Mouse (Mus musculus): ENCODE results near the gene Snrpe.

The Snrpe gene

DNA sequence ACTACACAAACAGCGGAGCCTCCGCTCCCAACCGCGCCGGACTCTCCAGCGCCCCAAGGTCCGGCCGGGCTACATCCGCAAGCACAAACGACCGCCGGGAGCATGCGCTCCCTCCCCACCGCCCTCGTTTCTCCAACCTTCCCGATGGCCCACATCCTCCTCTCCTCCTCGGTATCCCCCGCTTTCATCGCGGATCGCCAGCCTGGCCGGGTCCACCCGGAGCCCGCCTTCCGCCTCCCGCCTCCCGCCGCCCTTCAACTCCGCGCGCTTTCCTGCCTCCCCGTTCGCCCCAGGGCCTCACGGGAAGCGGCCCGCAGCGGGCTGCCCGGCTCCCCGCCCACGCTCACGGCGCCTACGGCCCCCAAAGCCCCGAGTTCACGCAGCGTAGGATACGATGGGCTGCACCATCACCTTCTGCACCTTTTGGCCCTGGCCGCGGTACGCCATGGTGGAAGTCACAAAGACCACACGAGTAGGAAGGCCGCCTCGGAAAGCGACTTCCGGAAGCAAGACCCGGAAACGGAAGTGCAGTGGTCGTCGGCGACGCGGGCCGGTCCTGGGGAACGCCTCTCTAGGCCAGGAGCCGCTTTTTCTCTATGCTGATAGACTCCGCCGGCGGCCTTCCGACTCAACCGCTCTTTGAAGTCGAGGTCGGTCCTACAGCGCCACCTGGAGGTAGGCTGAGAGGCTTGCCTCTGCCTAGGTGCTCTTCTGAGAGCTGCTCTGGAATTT is at the start of gene Snrpe:
Gene Snrpe (minus strand): TSS at position 521 of the 732 bp plus-strand sequence.
- peak; percentile 96 for DNase-seq (ENCODE audit: low spot score)

DNA sequence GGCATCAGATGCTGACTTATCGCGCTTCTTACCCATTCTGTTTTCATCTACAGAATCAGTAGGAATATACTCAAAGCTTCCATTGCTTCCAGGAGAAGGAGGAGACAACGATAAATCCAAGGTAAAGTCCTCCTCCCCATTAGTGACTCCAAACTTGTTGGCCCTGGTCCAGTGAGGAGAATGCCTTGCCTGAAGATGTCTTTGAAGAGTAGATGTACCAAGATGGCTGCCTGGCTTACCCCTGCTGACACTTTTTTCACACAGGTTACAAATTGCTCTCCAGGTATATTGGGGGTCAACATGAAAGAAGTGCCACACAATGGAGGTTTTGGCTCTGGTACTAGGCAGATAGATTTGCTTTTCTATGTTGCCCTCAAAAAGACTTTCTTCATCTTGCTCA is 48.8 kb upstream of the Snrpe start:
- no peak for DNase-seq (ENCODE audit: low spot score)

DNA sequence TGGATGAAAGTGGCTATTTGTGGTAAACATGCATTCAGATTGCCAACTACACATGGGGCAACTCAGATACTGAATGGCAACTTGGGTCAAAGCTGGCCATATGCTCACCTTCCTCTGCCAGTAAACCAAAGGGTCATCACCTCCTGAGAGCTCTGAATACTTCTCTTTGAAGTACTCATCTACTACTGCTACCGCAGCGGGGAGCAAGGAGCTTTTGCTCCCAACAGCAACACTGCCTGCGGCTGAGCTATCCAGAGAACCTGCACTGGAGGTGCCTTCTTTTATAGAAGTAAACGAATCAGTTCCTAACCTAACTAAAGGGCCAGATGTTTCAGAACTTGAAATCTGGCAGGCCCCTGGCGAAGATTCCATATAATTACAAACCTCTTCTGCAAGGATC is 46.7 kb upstream of the Snrpe start:
- no peak for DNase-seq (ENCODE audit: low spot score)

DNA sequence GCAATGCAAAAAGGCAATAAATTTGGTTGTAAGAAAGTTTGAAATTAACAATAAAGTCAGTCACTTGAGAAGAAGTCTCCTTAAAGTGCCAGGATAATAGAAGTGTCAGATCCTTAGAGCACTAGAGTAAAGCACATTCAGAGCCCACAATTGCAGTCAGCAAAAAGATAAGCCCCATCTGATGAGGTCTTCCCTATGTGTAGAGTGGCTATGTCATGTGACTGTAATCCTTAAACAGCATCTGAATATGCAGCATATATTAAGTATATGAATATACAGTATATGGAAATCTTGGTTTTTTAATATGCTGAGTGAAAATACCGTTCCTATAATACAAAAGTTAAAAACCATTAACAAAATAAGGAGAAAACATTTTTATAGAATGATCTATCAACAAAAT is 42.9 kb upstream of the Snrpe start:
- no peak for DNase-seq (ENCODE audit: low spot score)

DNA sequence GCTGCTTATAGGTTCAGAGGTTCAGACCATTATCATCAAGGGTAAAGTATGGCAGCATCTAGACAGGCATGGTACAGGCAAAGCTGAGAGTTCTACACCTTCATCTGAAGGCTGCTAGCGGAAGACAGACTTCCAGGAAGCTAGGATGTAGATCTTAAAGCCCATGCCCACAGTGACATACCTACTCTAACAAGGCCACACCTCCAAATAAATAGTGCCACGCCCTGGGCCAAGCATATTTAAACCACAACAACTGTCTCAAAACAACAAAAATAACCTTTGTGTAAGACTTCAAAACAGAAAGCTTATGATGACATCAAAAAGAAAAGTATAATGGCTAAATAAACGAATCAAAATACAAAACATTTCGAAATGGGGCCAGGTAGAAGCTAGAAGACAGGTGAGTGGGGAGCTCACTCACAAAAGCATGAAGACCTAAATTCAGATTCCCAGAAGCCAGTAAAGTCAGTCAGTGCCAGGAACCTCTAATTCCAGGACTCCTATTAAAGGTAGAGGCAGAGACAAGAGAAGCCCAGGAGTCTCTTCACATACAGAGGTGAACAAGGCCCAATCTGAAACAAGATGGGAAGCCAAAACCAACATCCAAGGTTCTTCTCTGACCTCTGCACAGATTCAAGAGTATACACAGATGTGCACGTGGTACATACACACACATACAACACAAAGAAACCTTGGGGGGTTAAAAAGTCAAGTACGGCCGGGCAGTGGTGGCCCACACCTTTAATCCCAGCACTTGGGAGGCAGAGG is 40.4 kb upstream of the Snrpe start:
- no peak for DNase-seq (ENCODE audit: low spot score)

DNA sequence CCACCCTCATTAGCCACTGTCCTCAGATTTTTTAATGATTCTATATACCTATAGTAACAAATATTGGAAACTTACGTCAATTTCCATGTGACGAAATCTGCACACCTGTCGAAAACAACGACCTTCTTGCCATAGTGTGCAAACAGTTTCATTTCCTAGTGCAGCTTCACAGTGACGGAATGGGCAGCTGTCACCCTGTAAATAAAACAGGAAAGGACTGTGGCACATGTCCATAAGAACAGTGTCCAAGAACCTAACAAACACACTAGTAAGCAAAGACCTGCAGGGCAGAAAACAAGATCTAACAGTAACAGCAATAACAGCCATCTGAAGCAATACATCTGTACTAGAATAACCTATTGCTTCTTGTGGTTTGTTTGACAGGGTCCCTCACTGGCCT is 35.6 kb upstream of the Snrpe start:
- DNase-seq (ENCODE audit: low spot score): no peak

DNA sequence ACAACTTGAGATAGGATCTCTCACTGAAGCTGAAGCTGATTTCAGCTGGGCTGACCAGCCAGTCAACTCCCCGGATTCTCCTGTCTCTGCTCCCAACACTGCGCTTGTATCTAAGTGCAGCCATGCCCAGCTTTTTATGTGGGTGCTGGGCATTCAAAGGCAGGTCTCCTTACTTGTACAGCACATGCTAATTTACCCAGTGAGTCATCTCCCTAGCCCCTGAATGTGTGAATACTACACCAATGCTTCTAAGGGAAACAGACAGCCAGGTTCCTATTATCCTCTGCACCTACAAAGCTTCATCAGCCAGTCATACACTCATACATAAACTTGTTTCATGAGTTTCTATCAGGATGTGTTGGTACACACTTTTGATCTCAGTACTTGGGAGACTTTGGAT is 31.1 kb upstream of the Snrpe start:
- no peak for DNase-seq (ENCODE audit: low spot score)

DNA sequence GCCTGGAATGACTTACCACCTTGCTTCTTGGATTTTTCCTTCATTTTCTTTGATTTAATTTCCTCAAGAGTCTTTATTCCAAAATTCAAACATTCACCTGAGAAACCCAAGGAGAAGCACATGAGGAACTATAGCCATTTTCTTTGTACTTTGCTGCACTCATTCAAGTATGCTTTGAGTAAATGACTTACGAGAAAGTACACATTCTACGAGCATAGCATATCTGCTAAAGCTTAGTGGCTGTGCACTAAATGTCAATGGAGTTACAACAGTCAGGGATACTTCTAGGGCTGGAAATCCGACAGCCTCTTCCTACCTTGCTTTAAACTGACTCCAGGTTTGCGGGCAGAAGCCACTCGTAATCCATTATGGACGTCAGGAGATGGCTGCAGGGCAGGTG is 28.4 kb upstream of the Snrpe start:
- no peak for DNase-seq (ENCODE audit: low spot score)

DNA sequence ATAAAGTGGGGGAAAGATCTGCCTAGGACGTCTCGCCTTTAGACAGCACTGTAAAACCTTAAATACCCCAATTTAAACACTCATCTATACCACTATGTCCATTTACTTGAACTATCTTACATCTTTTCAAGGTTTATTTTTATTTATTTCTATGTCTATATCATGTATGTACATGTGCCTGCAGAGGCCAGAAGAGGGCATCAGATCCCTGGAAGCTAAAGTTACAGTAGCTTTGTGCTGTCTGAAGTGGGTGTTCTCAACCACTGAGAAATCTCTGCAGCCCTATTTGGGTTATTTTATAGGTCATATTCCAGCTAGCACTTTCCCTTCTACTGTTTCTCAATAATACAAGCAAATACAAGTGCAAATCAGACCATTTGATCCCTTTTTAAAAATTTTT is 22.1 kb upstream of the Snrpe start:
- DNase-seq (ENCODE audit: low spot score): no peak

DNA sequence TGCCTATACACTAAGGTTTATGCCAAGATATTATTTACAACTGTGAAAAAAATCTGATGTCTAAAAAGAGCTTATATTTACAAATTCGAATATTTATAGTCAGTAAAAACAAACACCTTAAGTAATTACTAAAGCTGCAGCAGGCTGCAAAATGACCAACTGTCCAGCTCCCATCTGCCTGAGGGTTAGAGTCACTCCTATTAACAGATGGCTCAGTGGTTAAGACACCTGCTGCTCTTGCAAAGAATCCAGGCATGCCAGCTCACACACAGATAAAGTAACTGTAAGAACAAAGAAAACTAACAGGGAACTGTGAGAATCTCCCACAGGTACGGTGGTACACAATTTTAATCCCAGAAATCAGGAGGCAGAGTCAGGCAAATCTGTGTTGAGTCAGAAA is 15.0 kb upstream of the Snrpe start:
- DNase-seq (ENCODE audit: low spot score): no peak

DNA sequence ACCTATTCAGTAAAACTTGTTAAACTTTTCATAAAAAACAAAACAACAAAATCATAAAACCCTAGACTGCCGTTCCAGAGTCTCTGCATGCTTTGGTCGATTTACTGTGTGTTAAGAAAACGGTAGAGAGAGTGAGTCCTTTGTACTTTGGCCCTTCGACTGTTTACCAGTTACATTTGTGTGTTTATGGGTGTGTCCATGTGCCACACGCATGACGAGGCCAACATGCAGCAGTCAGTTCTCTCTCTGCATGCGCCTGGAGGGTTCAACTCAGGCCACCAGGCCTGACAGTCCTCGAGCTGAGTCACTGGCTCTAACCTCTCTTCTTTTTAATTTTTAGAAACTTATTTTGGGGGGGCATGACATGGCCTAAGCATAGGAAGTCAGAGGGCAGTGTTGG is 8.2 kb upstream of the Snrpe start:
- DNase-seq (ENCODE audit: low spot score): peak; percentile 52

DNA sequence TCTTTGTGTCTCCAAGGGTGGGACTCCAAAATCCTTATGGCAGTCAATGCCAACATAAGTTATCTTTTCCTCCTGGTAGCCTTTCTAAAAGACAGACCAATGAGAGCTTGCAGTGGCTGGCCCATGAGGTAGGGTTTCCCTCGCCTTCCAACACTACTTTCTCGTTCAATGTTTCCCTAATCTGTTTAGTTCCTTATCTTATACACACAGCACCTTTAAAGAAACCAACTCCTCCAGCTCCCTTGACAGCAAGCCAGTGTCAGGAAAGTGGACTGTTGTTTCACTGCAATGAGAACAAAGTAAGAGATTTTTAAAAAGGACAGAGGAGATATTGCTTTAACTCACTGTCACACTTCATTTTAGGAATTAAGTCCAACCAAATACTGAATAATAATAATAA is 7.8 kb upstream of the Snrpe start:
- DNase-seq (ENCODE audit: low spot score): no peak

DNA sequence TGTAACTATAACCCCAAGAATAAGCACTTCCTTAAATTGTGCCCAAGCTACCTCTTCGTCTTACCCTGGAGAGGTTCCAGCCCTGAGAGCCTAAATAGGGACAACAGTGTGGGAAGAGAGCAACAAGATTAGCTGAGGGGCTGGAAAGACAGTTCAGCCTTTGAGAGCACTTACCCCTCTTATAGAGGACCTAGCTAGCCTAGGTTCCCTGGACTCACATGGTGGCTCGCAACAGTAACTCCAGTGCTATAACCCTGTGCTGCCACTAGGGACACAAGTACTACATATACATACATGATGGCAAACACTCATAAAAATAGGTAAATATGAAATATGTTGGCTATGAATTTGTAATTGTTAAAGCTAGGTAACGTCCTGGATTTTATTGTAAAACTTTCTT is 3.7 kb upstream of the Snrpe start:
- no peak for DNase-seq (ENCODE audit: low spot score)

DNA sequence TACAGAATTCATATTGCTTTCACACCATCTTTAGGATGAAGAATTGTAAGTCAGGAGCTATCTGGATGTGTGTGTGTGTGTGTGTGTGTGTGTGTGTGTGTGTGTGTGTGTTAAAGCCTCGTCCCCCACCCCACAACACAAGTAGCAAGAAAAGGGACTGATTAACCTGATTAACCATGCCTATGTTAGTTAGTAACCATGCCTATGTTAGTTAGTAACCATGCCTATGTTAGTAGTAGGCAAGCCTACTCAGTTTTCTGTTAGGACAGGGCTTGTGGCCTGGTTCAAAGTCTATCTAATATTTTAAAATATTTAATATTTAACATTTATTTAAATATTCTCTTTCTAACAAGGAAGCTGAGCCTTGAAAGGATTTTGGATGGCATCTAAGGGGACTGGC is 1.3 kb upstream of the Snrpe start:
- DNase-seq (ENCODE audit: low spot score): no peak

DNA sequence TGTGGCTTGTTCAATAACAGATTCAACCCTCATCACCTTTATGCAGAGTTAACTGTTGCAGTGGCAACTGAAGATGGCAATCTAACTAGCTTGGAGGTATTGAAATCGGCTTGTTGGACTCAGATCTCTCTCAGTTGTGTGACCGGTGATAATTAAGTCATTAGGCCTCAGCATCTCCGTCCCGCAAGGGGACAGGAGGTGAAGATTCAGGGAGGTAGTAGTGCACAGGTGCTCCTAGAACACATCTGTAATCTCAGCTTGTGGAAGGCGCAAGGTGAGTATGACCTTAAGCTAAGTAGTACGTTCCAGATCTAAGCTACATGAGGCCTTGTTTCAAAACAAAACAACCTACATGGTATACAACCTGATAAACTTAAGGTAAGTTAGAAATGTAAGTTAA is 510 bp upstream of the Snrpe start:
- no peak for DNase-seq (ENCODE audit: low spot score)

DNA sequence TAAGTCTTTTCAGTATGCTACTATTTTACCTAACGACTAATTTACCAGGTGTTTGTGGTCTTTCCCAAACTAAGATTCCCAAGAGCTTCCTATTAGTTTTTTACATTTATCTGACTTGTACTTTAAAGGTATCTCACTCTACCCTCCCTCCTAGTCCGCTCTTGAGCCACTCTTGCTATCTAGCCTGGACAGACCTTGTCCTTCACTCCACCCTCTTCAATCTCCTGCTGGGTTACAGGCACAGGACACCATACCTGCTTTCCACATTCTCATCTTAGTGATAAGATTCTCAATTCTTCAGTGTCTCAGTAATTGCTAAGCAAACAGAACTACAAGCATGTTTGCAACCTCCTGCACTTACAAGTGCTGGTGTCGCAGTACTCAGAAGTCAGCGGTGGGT is 6.9 kb downstream of the Snrpe start:
- no peak for DNase-seq (ENCODE audit: low spot score)

DNA sequence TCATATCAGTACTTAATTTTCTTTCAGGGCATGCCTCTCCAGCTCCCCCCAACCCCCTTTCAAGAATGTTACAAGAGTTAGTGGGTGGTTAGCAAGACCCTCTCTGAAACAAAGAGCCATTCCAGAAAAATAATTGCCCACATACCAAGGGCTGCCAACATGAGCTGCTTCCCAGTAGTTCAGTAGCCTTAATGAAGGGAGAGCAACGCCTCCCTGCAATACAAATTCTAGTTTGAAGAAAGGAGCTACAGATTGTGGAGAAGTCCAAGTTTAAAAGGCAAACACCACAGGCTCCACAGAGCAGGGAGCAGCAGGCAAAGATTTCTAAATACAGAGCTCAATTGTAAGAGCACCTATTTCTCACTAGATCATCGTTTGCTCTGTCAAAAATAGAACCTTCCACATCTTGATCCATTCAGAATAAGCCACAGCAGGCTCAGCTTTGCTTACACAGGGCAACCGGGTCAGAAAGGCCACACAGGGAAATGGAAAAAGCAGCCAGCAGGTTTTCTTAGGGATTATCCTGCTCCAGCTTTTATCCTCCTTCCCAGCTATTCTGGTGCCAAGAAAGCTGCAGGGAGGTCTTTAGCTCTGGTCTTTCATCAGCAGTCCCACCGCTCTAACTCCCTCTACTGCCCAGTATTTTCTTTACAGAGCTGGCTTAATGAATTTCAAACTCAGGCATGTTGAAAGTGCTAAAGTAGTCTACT is 13.6 kb downstream of the Snrpe start:
- peak; percentile 36 for DNase-seq (ENCODE audit: low spot score)

DNA sequence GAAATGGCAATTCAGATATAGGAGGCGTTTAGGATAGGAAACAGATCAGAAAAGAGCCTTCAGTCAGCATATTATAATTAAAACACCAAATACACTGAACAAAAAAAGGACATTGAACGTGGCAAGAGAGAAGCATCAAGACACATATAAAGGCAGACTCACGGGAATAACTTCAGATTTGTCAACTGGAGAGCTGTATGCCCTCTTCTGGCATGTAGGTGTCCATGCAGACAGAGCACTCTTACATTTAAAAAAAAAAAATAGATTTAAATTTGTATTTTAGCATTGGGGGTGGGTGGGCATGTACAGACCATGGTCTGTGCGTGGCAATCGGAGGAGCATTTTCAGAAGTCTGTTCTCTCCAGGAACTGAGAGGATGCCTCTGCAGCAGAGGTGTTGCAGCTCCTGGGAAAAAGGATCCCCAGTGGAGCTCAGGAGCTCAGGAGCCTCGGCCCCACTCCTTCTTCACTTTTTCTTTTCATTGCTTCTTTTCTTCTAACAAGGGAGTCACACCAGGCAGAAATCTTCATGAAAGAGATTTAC is 24.0 kb downstream of the Snrpe start:
- no peak for DNase-seq (ENCODE audit: low spot score)

DNA sequence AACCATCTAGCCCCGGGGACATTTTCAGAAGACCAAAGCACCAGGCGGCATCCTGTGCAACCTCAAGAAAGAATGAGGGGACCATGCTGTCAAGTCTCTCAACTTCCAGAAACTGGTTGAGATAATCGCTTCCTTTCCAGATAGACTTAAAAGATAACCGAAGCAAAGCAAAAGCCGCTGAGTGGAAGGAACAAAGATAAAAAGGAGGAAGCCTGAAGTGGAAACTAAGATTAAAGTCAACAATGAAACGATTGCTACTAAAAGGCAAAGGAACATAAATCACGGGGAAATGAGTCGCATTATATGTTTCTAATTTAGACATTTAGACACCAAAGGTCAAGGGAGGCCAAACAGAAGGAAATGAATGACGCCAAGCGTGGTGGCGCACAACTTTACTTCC is 38.8 kb downstream of the Snrpe start:
- DNase-seq (ENCODE audit: low spot score): no peak
